Mouse (Mus musculus) G1E (cell line): ENCODE data around the gene Me3. TPM values are rescaled to one million over a fixed set of nuclear protein-coding genes. Genes with fewer than 3 reads are reported as not detected.

Experiments used
- ATAC-seq: 2 replicates; pipeline ENCODE4 v1.8.0; 2016; ENCODE audit warnings: mild to moderate bottlenecking; ENCODE audit not compliant: insufficient number of reproducible peaks, poor library complexity, low FRiP score, severe bottlenecking; ENCODE audit errors: extremely low read depth
- DNase-seq: peaks from one replicate; pipeline ENCODE4 v3.0.0; 2012; ENCODE audit warnings: low spot score
- H3K27me3 ChIP-seq: 2 replicates; pipeline ENCODE4 v1.6.1; 2012; ENCODE audit warnings: mild to moderate bottlenecking, low read length, inconsistent platforms; ENCODE audit not compliant: insufficient read depth
- H3K36me3 ChIP-seq: replicated peaks from 2 replicates; pipeline ENCODE3; 2012; ENCODE audit warnings: mild to moderate bottlenecking, inconsistent platforms
- H3K4me1 ChIP-seq: 2 replicates; pipeline ENCODE4 v1.6.1; 2012; ENCODE audit warnings: low read depth, low read length, inconsistent platforms, mixed read lengths; ENCODE audit not compliant: insufficient read depth
- H3K4me3 ChIP-seq: 2 replicates; pipeline ENCODE4 v1.5.1; 2012; ENCODE audit warnings: low read depth, mild to moderate bottlenecking, inconsistent platforms, low read length, moderate library complexity, mixed read lengths
- H3K9me3 ChIP-seq: replicated peaks from 2 replicates; pipeline ENCODE4 v1.6.1; 2012; ENCODE audit warnings: inconsistent platforms
- CTCF ChIP-seq: IDR thresholded peaks from 2 replicates; pipeline ENCODE4 v1.5.1; 2012; ENCODE audit warnings: low read depth, low read length, inconsistent platforms, mixed read lengths
- GATA1 ChIP-seq: IDR thresholded peaks from 2 replicates; pipeline ENCODE4 v1.6.1; 2012; ENCODE audit warnings: borderline replicate concordance, low read length, inconsistent platforms, mixed read lengths
- GATA2 ChIP-seq: IDR thresholded peaks from 2 replicates; pipeline ENCODE4 v1.6.1; 2012; ENCODE audit warnings: low read depth, low read length, inconsistent platforms, borderline replicate concordance
- POLR2AphosphoS5 ChIP-seq: IDR thresholded peaks from 2 replicates; pipeline ENCODE4 v1.6.1; 2012; ENCODE audit warnings: low read depth, low read length, inconsistent platforms; ENCODE audit not compliant: insufficient replicate concordance
- TAL1 ChIP-seq: conservative IDR thresholded peaks from 2 replicates; pipeline ENCODE4 v1.6.1; 2012; ENCODE audit warnings: low read depth, low read length, inconsistent platforms, mixed read lengths
- polyA plus RNA-seq: library from polyadenylated mRNA; stranded (reverse); fragments of >175 nt; gene quantifications from 2 replicates; pipeline ENCODE4 v1.2.3, GENCODE M21; 2012
- total RNA-seq, 2 experiments: library from RNA; stranded (forward) in 1 of 2; stranded (reverse) in 1 of 2; fragments of 200-1000 nt in 1 of 2; fragments of >200 nt in 1 of 2; fragmentation: Nextera tagmentation in 1 of 2; gene quantifications; 2 replicates each; pipeline ENCODE4 v1.2.3; 2014 to 2017

Me3 gene
- total and polyA plus RNA-seq, 3 experiments = 0.33 TPM; not detected in 2

- no peak for DNase-seq
- no peak for ATAC-seq
- Histone ChIP-seq H3K9me3 (no peaks in the 10 kb centered on the region), H3K27me3 (no peaks in the 10 kb centered on the region), H3K4me3 (no peak overlapping the region), H3K4me1 (no peaks in the 10 kb centered on the region), H3K36me3 (no peaks in the 10 kb centered on the region)
- TF ChIP-seq TAL1 (no peak), GATA1 (no peak), POLR2AphosphoS5 (no peak), CTCF (no peak), GATA2 (no peak)
Measured at GRCm38 (mm10) chr7:89792576-89792975, 160.4 kb downstream of the Me3 start.

GRCm38 (mm10) chr7:89795366-89795765 lies 163.2 kb downstream of the Me3 start:
- Histone ChIP-seq H3K36me3 (no peaks in the 10 kb centered on the region), H3K4me3 (no peak overlapping the region), H3K4me1 (no peaks in the 10 kb centered on the region), H3K27me3 (no peaks in the 10 kb centered on the region), H3K9me3 (no peaks in the 10 kb centered on the region)
- DNase-seq (no peak), ATAC-seq (no peak)
- TF ChIP-seq CTCF (no peak), POLR2AphosphoS5 (no peak), GATA1 (no peak), GATA2 (no peak), TAL1 (no peak)

- no peak for ATAC-seq
- H3K36me3 ChIP-seq = no peaks in the 10 kb centered on the region
- TF ChIP-seq TAL1 (no peak), GATA2 (no peak), POLR2AphosphoS5 (no peak)
Measured at GRCm38 (mm10) chr7:89796351-89796801, 164.2 kb downstream of the Me3 start.

GRCm38 (mm10) chr7:89798358-89799020 lies 166.3 kb downstream of the Me3 start:
- Histone ChIP-seq H3K27me3 (no peaks in the 10 kb centered on the region), H3K4me3 (no peak overlapping the region), H3K4me1 (no peaks in the 10 kb centered on the region), H3K9me3 (no peaks in the 10 kb centered on the region), H3K36me3 (no peaks in the 10 kb centered on the region)
- no peak for DNase-seq
- TF ChIP-seq GATA1 (no peak), TAL1 (no peak), GATA2 (no peak), CTCF (no peak), POLR2AphosphoS5 (no peak)
- no peak for ATAC-seq

More at GRCm38 (mm10) chr7:89796351-89796801, 164.2 kb downstream of the Me3 start:
- Histone ChIP-seq H3K9me3 (no peaks in the 10 kb centered on the region), H3K4me1 (no peaks in the 10 kb centered on the region), H3K27me3 (no peaks in the 10 kb centered on the region), H3K4me3 (no peak overlapping the region)
- no peak for DNase-seq

- DNase-seq (no peak), ATAC-seq (no peak)
- H3K36me3 ChIP-seq = no peaks in the 10 kb centered on the region
- no peaks in the 10 kb centered on the region for H3K9me3 ChIP-seq
- no peaks in the 10 kb centered on the region for H3K4me1 ChIP-seq
- TF ChIP-seq GATA1 = no peak
- no peak for TF ChIP-seq TAL1
- TF ChIP-seq POLR2AphosphoS5 = no peak
- H3K4me3 ChIP-seq = no peak overlapping the region
- no peaks in the 10 kb centered on the region for H3K27me3 ChIP-seq
Measured at GRCm38 (mm10) chr7:89802447-89802846, 170.3 kb downstream of the Me3 start.

GRCm38 (mm10) chr7:89803966-89804365 lies 171.8 kb downstream of the Me3 start:
- no peak for ATAC-seq
- Histone ChIP-seq H3K4me1 (no peaks in the 10 kb centered on the region), H3K9me3 (no peaks in the 10 kb centered on the region), H3K36me3 (no peaks in the 10 kb centered on the region), H3K27me3 (no peaks in the 10 kb centered on the region), H3K4me3 (no peak overlapping the region)
- TF ChIP-seq GATA2 = no peak
- TF ChIP-seq POLR2AphosphoS5 = no peak
- no peak for TF ChIP-seq GATA1
- no peak for TF ChIP-seq TAL1
- no peak for TF ChIP-seq CTCF
- DNase-seq = no peak
